Mouse (Mus musculus): ENCODE measurements around the gene Emd. TPM values are rescaled to one million over a fixed set of nuclear protein-coding genes. Genes with fewer than 3 reads are reported as not detected.

The Emd gene
- 100 to 1,000 TPM; 110 to 114 TPM for polyA plus RNA-seq (2012; fragmentation: generic; extraction: Trizol)

DNA sequence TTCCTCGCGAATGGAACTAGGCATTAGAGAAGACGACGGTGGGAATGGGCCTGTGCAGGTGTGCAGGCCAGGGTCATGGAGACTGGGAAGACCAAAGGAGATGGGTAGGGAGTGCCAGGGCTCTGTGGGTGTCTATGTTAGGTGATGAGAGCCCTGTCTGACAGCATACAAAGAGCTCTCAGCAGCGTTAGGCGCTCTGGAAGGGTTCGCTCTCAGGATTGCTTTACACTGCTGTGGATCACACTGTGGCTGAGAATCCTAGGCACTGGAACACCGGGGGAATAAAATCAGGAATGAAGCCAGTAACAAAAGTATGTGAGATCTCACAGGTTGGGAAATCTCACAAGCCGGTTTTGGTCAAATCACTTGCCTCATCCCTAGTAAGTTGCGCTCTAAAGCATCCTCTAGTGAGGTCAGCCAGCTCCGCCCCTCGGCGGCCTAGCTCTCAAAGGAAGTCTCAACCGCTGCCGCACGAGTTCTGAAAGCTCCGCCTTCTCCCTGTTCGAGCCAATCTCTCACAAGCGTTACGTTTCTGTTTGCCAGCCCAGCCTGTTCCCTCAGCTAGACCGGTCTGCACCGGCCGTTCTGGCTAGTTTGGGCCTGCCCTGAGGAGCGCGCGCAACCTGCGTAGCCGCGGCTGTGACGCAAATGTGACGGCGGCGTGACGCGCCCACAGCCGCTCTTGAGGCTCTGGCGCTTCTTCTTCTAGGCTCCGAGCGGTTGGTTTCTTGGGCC is at the start of gene Emd:
Emd (plus strand) TSS at position 535 of the 735 bp plus-strand sequence.

DNA sequence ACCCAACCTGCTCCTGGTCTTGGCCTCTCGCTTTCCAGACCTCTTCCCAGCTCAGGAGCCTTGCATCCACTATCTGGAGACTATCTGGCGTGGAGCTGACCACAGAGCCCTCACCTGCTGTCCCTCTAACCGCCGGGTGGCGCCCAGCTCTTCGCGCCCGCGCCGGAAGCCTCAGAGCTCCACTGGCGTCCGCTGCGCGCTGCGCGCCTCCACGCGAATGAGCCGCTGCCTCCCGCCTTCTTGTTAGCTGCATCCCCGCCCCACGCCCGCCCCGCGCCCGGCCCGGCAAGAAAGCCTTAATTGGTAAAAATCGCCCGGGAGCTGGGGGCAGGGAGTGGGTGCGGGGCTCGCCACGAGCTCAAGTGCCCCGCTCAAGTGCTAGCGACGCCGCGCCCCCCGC is 4.9 kb upstream of the Emd start, which contains the start of gene Flna:
Flna (minus strand) TSS at position 206 of the 400 bp plus-strand sequence.

DNA sequence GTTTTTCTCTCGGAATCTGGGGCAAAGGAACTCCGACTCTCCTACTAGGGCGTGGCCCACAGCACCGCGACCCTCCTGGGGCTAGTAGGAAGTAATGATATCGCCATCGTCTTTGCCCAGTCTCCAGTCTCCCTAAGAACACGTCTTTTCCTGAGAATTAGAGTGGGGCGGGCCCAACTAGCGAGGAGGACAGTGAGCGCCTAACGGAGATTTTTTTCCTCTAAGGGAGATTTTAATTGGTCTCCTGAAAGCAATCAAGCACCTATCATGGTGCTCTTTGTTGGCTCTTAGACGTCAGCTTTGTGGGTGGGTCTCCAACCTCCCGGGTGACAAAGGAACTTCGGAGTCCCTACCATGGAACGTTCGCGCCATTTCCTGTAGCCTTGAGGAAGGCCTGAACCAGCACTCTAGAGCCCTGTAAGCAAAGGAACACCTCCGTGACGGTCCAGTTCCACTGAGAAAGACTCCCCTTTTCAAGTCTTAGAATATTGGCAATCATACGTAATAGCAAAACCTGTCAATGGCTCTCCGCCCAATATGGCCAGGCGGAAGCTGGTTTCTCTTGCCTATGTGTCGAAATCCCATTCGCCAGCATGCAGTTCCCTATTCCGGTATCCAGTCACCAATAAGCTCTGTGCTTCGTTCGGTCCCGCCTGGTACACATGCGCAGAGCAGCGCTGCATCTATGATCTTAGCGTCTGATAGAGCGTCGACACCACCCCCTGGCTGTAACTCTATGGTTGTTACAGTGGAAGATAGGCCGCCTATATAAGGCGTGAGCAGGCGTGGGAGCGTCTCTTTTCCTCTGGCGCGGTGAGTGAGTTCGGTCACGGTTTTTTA is 15.8 kb downstream of the Emd start, which contains the start of gene Rpl10:
Rpl10 (plus strand) TSS at position 751 of the 840 bp plus-strand sequence.

DNA sequence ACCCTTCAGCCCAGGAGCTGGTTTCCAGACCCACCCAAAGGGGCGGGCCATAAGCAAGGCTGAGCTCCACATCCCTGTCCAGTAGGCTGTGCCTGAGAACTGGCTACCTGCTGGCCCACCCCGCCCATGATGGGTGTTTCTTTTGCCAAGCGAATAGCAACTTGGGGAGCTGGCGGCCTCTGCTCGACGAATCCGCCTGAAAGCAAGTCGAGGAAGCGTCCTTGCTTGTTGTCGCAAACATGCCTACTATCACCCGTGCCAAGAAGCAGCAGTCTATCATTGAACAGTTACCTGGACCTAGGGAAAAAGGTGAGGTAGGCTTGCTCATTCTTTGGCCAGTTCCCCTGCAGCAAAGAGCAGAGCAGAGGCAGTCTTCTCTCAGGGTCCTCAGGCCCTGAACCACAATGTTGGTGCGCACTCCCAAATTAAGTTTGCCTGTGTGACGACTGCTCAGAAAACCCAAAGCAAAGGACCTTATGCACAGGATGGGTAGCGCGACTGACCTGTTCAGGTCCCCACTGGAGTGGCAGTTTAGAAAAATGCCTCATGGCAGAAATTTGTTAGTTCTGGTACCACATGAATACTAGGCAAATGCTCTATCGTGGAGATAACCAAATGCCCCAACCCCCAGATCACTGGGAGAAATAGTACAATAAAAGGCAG is 27.4 kb downstream of the Emd start, which contains the start of the genes Taz and Dnase1l1:
Taz (plus strand) TSS at position 181 of the 663 bp plus-strand sequence.
Dnase1l1 (minus strand) TSS at position 606 of the 663 bp plus-strand sequence.

DNA sequence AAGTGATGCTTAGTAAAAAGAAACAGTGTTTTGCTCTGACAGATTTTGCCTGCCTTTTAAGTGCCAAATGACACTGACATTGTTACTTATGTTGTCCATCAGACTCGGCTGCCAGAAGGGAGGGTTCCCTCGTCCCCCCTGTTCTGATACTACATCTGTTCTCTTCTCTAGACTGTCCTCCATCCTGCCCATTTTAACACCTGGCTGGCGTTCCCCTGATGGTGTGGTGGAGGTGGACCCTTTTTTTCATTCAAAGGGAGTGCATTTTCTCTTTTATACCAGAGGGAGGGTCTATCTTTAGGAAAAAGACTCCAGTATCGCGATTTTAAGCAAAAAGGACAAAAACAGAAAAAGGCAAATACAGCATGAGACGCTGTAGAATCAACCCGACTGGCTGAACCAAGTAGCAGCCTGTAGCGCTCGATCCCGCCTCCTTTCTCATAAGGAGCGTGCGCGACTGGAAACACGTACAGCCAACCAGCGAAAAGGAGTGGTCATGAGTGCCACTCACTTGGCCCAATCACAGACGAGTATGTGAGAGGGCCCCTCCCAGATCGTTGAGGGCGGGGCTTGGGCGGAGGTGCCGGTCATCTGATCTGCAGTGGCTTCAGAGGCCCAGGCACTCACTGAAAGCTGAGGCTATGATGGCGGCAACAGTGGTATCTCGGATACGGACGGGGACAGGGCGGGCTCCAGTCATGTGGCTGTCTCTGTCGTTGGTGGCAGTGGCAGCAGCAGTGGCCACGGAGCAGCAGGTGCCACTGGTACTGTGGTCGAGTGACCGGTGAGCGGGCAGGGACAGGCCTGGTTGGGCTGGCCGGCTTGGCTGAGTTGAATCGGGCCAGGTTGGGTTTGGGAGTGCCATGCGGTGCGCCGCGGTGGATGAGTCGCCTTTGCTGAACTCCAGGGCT is 42.3 kb downstream of the Emd start, which contains the start of gene Atp6ap1:
Atp6ap1 (plus strand) TSS at position 560 of the 911 bp plus-strand sequence.

DNA sequence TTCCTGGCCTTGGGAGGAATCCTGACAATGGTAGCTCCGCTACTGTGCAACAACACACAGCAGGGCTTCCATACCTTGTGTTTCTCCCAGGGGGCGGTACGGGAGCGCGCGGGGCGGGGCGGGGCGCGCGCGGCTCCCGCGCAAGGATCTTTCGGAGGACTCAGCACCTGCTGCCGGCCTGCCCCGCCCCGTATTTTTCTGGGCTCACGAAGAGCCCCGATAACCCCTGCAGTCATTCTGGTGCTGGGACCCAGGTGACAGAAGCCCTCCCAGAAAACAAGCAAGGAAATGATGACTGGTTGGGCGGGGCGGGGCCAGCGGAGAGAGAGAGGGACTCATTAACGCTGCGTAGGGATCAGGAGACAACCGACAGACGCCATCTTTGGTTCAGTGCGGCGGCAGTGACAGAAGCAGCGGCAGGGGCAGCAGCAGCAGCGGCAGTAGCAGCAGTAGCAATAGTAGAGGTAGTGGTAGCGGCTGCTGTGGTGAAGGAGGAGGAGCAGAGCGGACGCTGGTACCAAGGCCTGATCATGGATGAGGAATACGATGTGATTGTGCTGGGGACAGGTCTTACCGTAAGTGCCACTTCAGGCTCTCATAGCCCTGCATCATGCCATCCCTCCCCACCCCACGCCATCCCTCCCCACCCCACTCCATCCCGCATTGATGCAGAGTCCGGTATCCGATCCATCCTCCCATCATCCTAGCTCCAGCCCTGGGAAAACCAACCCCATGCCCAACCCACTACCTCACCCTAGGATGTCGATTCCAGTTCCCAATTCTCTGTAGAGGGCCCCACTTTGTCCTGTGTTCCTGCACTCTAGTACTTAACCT is 50.6 kb downstream of the Emd start, which contains the start of gene Gdi1:
Gdi1 (plus strand) TSS at position 132 of the 834 bp plus-strand sequence.

Other genes with a start within 250 kb of the Emd start
- 10 to 100 TPM; 18.9 to 33.1 TPM for gene Irak1, start 230.8 kb upstream of the Emd start, polyA plus RNA-seq (2012; fragmentation: generic; extraction: Trizol)
- under 1 TPM; 0.05 to 0.50 TPM for gene Opn1mw, start 127.2 kb upstream of the Emd start, polyA plus RNA-seq (2012; fragmentation: generic; extraction: Trizol)
- 1 to 10 TPM; 6.4 to 8.6 TPM for gene Mecp2, start 119.3 kb upstream of the Emd start, polyA plus RNA-seq (2012; fragmentation: generic; extraction: Trizol)
- gene Tex28, start 86.8 kb upstream of the Emd start, polyA plus RNA-seq (2012; fragmentation: generic; extraction: Trizol): not detected
- not detected for gene Tktl1, start 77.4 kb upstream of the Emd start, polyA plus RNA-seq (2012; fragmentation: generic; extraction: Trizol)
- gene Flna, start 4.9 kb upstream of the Emd start, polyA plus RNA-seq (2012; fragmentation: generic; extraction: Trizol): 100 to 1,000 TPM; 461 to 590 TPM
- gene Rpl10, start 16.1 kb downstream of the Emd start, polyA plus RNA-seq (2012; fragmentation: generic; extraction: Trizol): 1,000 to 10,000 TPM; 3,936 to 5,898 TPM
- gene Taz, start 27.2 kb downstream of the Emd start, polyA plus RNA-seq (2012; fragmentation: generic; extraction: Trizol): 10 to 100 TPM; 10.8 to 46.7 TPM
- gene Dnase1l1, start 27.6 kb downstream of the Emd start, polyA plus RNA-seq (2012; fragmentation: generic; extraction: Trizol): 10 to 100 TPM in 1 of 2 experiments, 1 to 10 TPM in 1; 5.6 to 17.8 TPM
- 100 to 1,000 TPM in 1 of 2 experiments, 10 to 100 TPM in 1; 68.8 to 159 TPM for gene Atp6ap1, start 42.4 kb downstream of the Emd start, polyA plus RNA-seq (2012; fragmentation: generic; extraction: Trizol)
- 100 to 1,000 TPM in 1 of 2 experiments, 10 to 100 TPM in 1; 15.1 to 104 TPM for gene Gdi1, start 50.3 kb downstream of the Emd start, polyA plus RNA-seq (2012; fragmentation: generic; extraction: Trizol)
- gene Fam50a, start 58.3 kb downstream of the Emd start, polyA plus RNA-seq (2012; fragmentation: generic; extraction: Trizol): 10 to 100 TPM; 36.1 to 51.7 TPM
- 10 to 100 TPM in 1 of 2 experiments, 1 to 10 TPM in 1; 2.9 to 29.9 TPM for gene Plxna3, start 74.4 kb downstream of the Emd start, polyA plus RNA-seq (2012; fragmentation: generic; extraction: Trizol)
- gene Lage3, start 98.9 kb downstream of the Emd start, polyA plus RNA-seq (2012; fragmentation: generic; extraction: Trizol): 100 to 1,000 TPM in 1 of 2 experiments, 10 to 100 TPM in 1; 80.4 to 114 TPM
- gene Ubl4a, start 118.5 kb downstream of the Emd start, polyA plus RNA-seq (2012; fragmentation: generic; extraction: Trizol): 100 to 1,000 TPM in 1 of 2 experiments, 10 to 100 TPM in 1; 43.7 to 146 TPM
- gene Slc10a3, start 118.7 kb downstream of the Emd start, polyA plus RNA-seq (2012; fragmentation: generic; extraction: Trizol): 10 to 100 TPM; 16.1 to 17.9 TPM
- 10 to 100 TPM; 12.8 to 47.3 TPM for gene Fam3a, start 138.6 kb downstream of the Emd start, polyA plus RNA-seq (2012; fragmentation: generic; extraction: Trizol)
- gene Ikbkg, start 138.6 kb downstream of the Emd start, polyA plus RNA-seq (2012; fragmentation: generic; extraction: Trizol): 10 to 100 TPM in 1 of 2 experiments, 1 to 10 TPM in 1; 7.0 to 15.8 TPM
- gene G6pdx, start 174.5 kb downstream of the Emd start, polyA plus RNA-seq (2012; fragmentation: generic; extraction: Trizol): 100 to 1,000 TPM in 1 of 2 experiments, 10 to 100 TPM in 1; 71.9 to 103 TPM
- not detected for gene Gm6880, start 226.7 kb downstream of the Emd start, polyA plus RNA-seq (2012; fragmentation: generic; extraction: Trizol)